Mouse (Mus musculus) MN1 (cell line): ENCODE measurements at regions not wholly inside any gene's neighbourhood (a gene's known extent, or its start where the extent isn't known, plus 50 kb on each side); places are given as distances from the start of the nearest gene placed in this dataset.

ENCODE experiments used
- DNase-seq: peaks from one replicate; pipeline ENCODE4 v3.0.0-alpha.2; 2016; ENCODE audit warnings: low spot score

GRCm38 (mm10) chr4:56483708-56484107 lies 256.2 kb upstream of the Gm26657 start:
- peak; percentile 7 for DNase-seq

- no peak for DNase-seq
Observed at GRCm38 (mm10) chr4:56456788-56457187, 283.1 kb upstream of the Gm26657 start.

- DNase-seq, result no peak
Observed at GRCm38 (mm10) chr4:56421575-56421974, 318.3 kb upstream of the Gm26657 start.

GRCm38 (mm10) chr4:56419122-56419913 lies 320.6 kb upstream of the Gm26657 start:
- no peak for DNase-seq

GRCm38 (mm10) chr4:56411024-56411636 lies 328.7 kb upstream of the Gm26657 start:
- DNase-seq, result peak; percentile 27

- DNase-seq, result no peak
Observed at GRCm38 (mm10) chr4:56393793-56394192, 346.1 kb upstream of the Gm26657 start.

GRCm38 (mm10) chr4:56387051-56387450 lies 352.8 kb upstream of the Gm26657 start:
- DNase-seq, result no peak

GRCm38 (mm10) chr4:56375745-56376144 lies 364.1 kb upstream of the Gm26657 start:
- no peak for DNase-seq

GRCm38 (mm10) chr4:56374466-56374865 lies 365.4 kb upstream of the Gm26657 start:
- no peak for DNase-seq

GRCm38 (mm10) chr4:56373746-56374145 lies 366.1 kb upstream of the Gm26657 start:
- no peak for DNase-seq

- no peak for DNase-seq
Observed at GRCm38 (mm10) chr4:56373167-56373566, 366.7 kb upstream of the Gm26657 start.

GRCm38 (mm10) chr4:56372711-56373110 lies 367.2 kb upstream of the Gm26657 start:
- DNase-seq, result no peak

- no peak for DNase-seq
Observed at GRCm38 (mm10) chr4:56364594-56364993, 375.3 kb upstream of the Gm26657 start.

GRCm38 (mm10) chr4:56362121-56362520 lies 377.7 kb upstream of the Gm26657 start:
- DNase-seq, result peak; percentile 23

- DNase-seq, result no peak
Observed at GRCm38 (mm10) chr4:56349216-56349615, 390.7 kb upstream of the Gm26657 start.

- DNase-seq, result no peak
Observed at GRCm38 (mm10) chr4:56325156-56325555, 414.7 kb upstream of the Gm26657 start.

- DNase-seq, result no peak
Observed at GRCm38 (mm10) chr4:56319134-56319533, 420.7 kb upstream of the Gm26657 start.

- DNase-seq, result peak; percentile 11
Observed at GRCm38 (mm10) chr4:56305664-56306330, 434.1 kb upstream of the Gm26657 start.

- DNase-seq, result peak; percentile 33
Observed at GRCm38 (mm10) chr4:56304275-56304674, 435.6 kb upstream of the Gm26657 start.

- no peak for DNase-seq
Observed at GRCm38 (mm10) chr4:56287980-56288379, 451.9 kb upstream of the Gm26657 start.

GRCm38 (mm10) chr4:56284490-56284889 lies 455.4 kb upstream of the Gm26657 start:
- no peak for DNase-seq

- no peak for DNase-seq
Observed at GRCm38 (mm10) chr4:56275836-56276235, 464.0 kb upstream of the Gm26657 start.

GRCm38 (mm10) chr4:56271390-56271789 lies 468.5 kb upstream of the Gm26657 start:
- no peak for DNase-seq
